Mouse (Mus musculus) cerebellum, adult 11-12 months (tissue): ENCODE results near the gene Ube2t.

Experiments
- DNase-seq: peaks from one replicate; pipeline ENCODE4 v3.0.0; 2022

Ube2t gene

GRCm38 (mm10) chr1:134962053-134962803 lies at the start of gene Ube2t:
Ube2t (plus strand) TSS chr1:134962565.
- peak; percentile 93 for DNase-seq

- peak; percentile 31 for DNase-seq
Measured at GRCm38 (mm10) chr1:134913535-134913934, 48.8 kb upstream of the Ube2t start.

GRCm38 (mm10) chr1:134915421-134915820 lies 46.9 kb upstream of the Ube2t start:
- DNase-seq: no peak

GRCm38 (mm10) chr1:134919010-134919409 lies 43.4 kb upstream of the Ube2t start:
- no peak for DNase-seq

- no peak for DNase-seq
Measured at GRCm38 (mm10) chr1:134932431-134932830, 29.9 kb upstream of the Ube2t start.

GRCm38 (mm10) chr1:134936335-134936734 lies 26.0 kb upstream of the Ube2t start:
- DNase-seq: no peak

- DNase-seq: no peak
Measured at GRCm38 (mm10) chr1:134938233-134938632, 24.1 kb upstream of the Ube2t start.

- no peak for DNase-seq
Measured at GRCm38 (mm10) chr1:134940863-134941262, 21.5 kb upstream of the Ube2t start.

GRCm38 (mm10) chr1:134942898-134943297 lies 19.5 kb upstream of the Ube2t start:
- DNase-seq: no peak

GRCm38 (mm10) chr1:134947590-134947989 lies 14.8 kb upstream of the Ube2t start:
- DNase-seq: no peak

- DNase-seq: peak; percentile 23
Measured at GRCm38 (mm10) chr1:134949946-134950345, 12.4 kb upstream of the Ube2t start.

- DNase-seq: no peak
Measured at GRCm38 (mm10) chr1:134955050-134955636, 7.2 kb upstream of the Ube2t start.

GRCm38 (mm10) chr1:134955637-134956176 lies 6.7 kb upstream of the Ube2t start, which contains the start of gene Ppp1r12b:
Ppp1r12b (minus strand) TSS chr1:134955942.
- peak; percentile 99 for DNase-seq

- DNase-seq: no peak
Measured at GRCm38 (mm10) chr1:134960634-134961033, 1.7 kb upstream of the Ube2t start.

GRCm38 (mm10) chr1:134962821-134963220 lies 456 bp downstream of the Ube2t start:
- no peak for DNase-seq

- no peak for DNase-seq
Measured at GRCm38 (mm10) chr1:134965430-134965829, 3.1 kb downstream of the Ube2t start.

- no peak for DNase-seq
Measured at GRCm38 (mm10) chr1:134972920-134973319, 10.6 kb downstream of the Ube2t start.

- peak; percentile 71 for DNase-seq
Measured at GRCm38 (mm10) chr1:134987173-134987961, 25.0 kb downstream of the Ube2t start.

GRCm38 (mm10) chr1:134987962-134988341 lies 25.6 kb downstream of the Ube2t start:
- DNase-seq: no peak

GRCm38 (mm10) chr1:134989372-134989771 lies 27.0 kb downstream of the Ube2t start:
- peak; percentile 68 for DNase-seq

- DNase-seq: no peak
Measured at GRCm38 (mm10) chr1:134992046-134992645, 29.8 kb downstream of the Ube2t start.

- DNase-seq: no peak
Measured at GRCm38 (mm10) chr1:134994739-134995138, 32.4 kb downstream of the Ube2t start.

GRCm38 (mm10) chr1:134995437-134995836 lies 33.1 kb downstream of the Ube2t start:
- no peak for DNase-seq
